Mouse (Mus musculus): Measurements from ENCODE around the gene Prss32. TPM values are rescaled to one million over a fixed set of nuclear protein-coding genes. Genes with fewer than 3 reads are reported as not detected.

The Prss32 gene
- polyA plus RNA-seq, 1 experiment from 2014 or later: 13.6 TPM

DNA sequence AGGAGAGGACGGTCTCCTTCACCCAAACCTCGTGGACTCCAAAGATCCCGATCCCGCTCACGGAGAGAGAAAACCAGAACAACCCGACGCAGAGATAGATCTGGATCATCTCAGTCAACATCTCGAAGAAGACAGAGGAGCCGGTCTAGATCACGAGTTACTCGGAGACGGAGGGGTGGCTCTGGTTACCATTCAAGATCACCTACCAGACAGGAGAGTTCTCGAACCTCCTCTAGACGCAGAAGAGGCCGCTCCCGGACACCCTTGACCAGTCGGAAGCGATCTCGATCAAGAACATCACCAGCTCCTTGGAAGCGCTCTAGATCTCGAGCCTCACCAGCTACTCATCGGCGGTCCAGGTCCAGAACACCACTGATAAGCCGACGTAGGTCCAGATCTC lies 24.4 kb upstream of the Prss32 start:
- ATAC-seq (ENCODE audit: low FRiP score, low TSS enrichment): no peak
- WGBS: 98% methylated on average over 25 of the region's 25 CpGs
- H3K27ac ChIP-seq (replicated peaks): no peak overlapping the region

DNA sequence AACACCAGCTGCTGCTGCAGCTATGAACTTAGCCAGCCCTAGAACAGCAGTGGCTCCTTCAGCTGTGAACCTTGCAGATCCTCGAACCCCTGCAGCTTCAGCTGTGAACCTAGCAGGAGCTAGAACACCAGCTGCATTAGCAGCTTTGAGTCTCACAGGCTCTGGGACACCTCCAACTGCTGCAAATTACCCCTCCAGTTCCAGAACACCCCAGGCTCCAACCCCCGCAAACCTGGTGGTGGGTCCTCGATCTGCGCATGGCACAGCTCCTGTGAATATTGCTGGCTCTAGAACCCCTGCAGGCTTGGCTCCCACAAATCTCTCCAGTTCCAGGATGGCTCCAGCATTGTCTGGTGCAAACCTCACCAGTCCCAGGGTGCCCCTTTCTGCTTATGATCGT lies 22.9 kb upstream of the Prss32 start:
- H3K9ac ChIP-seq (ENCODE audit: low read length): no peak overlapping the region
- TF ChIP-seq CTCF (IDR thresholded peaks at IDR 0.05; ENCODE audit: low read depth) (no peak), EP300 (optimal IDR thresholded peaks at IDR 0.05) (no peak)
- H3K9me3 ChIP-seq (ENCODE audit: control insufficient read depth, low read length): peaks cover 7% of the 10 kb centered on the region; the same call in 1 of the 2 replicates
- no peak overlapping the region for H3K4me2 ChIP-seq (replicated peaks; ENCODE audit: low read depth)
- H3K27ac ChIP-seq (replicated peaks): no peak overlapping the region
- no peaks in the 10 kb centered on the region for H3K27me3 ChIP-seq (ENCODE audit: control insufficient read depth, insufficient read depth, low read length)
- ATAC-seq (ENCODE audit: low FRiP score, low TSS enrichment) (no peak), DNase-seq (ENCODE audit: low spot score) (no peak)
- H3K4me1 ChIP-seq (replicated peaks; ENCODE audit: control insufficient read depth, insufficient read depth): no peaks in the 10 kb centered on the region
- peaks cover 75% of the 10 kb centered on the region for H3K36me3 ChIP-seq (ENCODE audit: control insufficient read depth, insufficient read depth, low read length)
- H3K4me3 ChIP-seq (ENCODE audit: low read depth, low read length): no peak overlapping the region
- 91% methylated on average over 5 of the region's 5 CpGs for WGBS

More for the DNA sequence above, 24.4 kb upstream of the Prss32 start:
- no peak for DNase-seq (ENCODE audit: low spot score)
- TF ChIP-seq EP300 (optimal IDR thresholded peaks at IDR 0.05) (no peak), CTCF (IDR thresholded peaks at IDR 0.05; ENCODE audit: low read depth) (no peak)
- Histone ChIP-seq H3K9ac (ENCODE audit: low read length) (no peak overlapping the region), H3K4me2 (replicated peaks; ENCODE audit: low read depth) (no peak overlapping the region), H3K9me3 (ENCODE audit: control insufficient read depth, low read length) (peaks cover 7% of the 10 kb centered on the region; the same call in 1 of the 2 replicates), H3K4me3 (ENCODE audit: low read depth, low read length) (no peak overlapping the region), H3K27me3 (ENCODE audit: control insufficient read depth, insufficient read depth, low read length) (no peaks in the 10 kb centered on the region), H3K4me1 (replicated peaks; ENCODE audit: control insufficient read depth, insufficient read depth) (no peaks in the 10 kb centered on the region), H3K36me3 (ENCODE audit: control insufficient read depth, insufficient read depth, low read length) (peaks cover 80% of the 10 kb centered on the region)

DNA sequence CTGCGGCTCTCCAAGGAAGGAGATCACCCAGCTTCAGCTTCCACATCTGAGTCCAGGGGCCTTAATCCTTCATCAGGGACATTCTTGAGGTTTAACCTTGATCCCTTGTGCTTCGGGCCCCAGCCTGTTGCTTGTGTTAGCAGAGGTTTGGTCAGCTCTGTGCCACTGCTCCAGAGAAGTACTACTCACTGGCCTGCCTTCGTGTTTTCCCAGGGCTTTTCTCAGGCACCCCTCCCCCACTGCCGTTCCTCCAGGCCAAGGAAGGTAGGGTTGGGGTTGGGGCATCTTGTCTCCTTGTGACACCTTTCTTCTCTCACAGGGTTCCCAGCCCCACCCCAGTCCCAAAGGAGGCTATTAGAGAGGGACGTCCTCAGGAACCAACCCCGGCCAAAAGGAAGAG lies 21.6 kb upstream of the Prss32 start:
- Histone ChIP-seq H3K4me2 (replicated peaks; ENCODE audit: low read depth) (no peak overlapping the region), H3K27me3 (ENCODE audit: control insufficient read depth, insufficient read depth, low read length) (no peaks in the 10 kb centered on the region), H3K4me1 (replicated peaks; ENCODE audit: control insufficient read depth, insufficient read depth) (no peaks in the 10 kb centered on the region), H3K9me3 (ENCODE audit: control insufficient read depth, low read length) (peaks cover 7% of the 10 kb centered on the region; the same call in 1 of the 2 replicates), H3K36me3 (ENCODE audit: control insufficient read depth, insufficient read depth, low read length) (peaks cover 61% of the 10 kb centered on the region), H3K4me3 (ENCODE audit: low read depth, low read length) (no peak overlapping the region), H3K9ac (ENCODE audit: low read length) (no peak overlapping the region), H3K27ac (replicated peaks) (no peak overlapping the region)
- 61% methylated on average over 6 of the region's 6 CpGs for WGBS
- TF ChIP-seq CTCF (IDR thresholded peaks at IDR 0.05; ENCODE audit: low read depth): no peak
- no peak for TF ChIP-seq EP300 (optimal IDR thresholded peaks at IDR 0.05)
- ATAC-seq (ENCODE audit: low FRiP score, low TSS enrichment) (no peak), DNase-seq (ENCODE audit: low spot score) (no peak)

DNA sequence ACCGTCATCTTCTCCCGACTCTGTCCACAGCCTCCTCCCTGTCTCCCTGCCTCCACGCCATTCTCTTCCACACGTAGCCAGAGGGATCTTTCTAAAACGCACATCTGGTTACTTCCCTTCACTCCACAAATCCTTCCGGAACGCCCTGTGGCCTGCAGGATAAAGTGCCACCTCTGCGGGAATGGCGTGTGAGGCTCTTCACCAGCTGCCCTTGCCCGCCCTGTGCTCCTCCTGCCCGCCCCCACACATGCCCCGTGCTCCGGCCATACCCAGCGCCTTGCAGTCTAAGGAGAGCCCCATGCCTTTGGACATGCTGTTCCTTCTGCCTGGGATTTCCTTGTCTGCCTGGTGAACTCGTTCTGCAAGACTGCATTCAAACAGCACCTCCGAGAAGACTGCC lies 20.6 kb upstream of the Prss32 start:
- H3K36me3 ChIP-seq (ENCODE audit: control insufficient read depth, insufficient read depth, low read length): peaks cover 52% of the 10 kb centered on the region
- H3K9me3 ChIP-seq (ENCODE audit: control insufficient read depth, low read length): peaks cover 7% of the 10 kb centered on the region; the same call in 1 of the 2 replicates
- 74% methylated on average over 16 of the region's 16 CpGs for WGBS
- H3K27ac ChIP-seq (replicated peaks): no peak overlapping the region
- H3K9ac ChIP-seq (ENCODE audit: low read length): no peak overlapping the region
- ATAC-seq (ENCODE audit: low FRiP score, low TSS enrichment) (no peak), DNase-seq (ENCODE audit: low spot score) (no peak)
- no peak overlapping the region for H3K4me3 ChIP-seq (ENCODE audit: low read depth, low read length)
- no peaks in the 10 kb centered on the region for H3K27me3 ChIP-seq (ENCODE audit: control insufficient read depth, insufficient read depth, low read length)
- TF ChIP-seq CTCF (IDR thresholded peaks at IDR 0.05; ENCODE audit: low read depth): no peak
- no peak for TF ChIP-seq EP300 (optimal IDR thresholded peaks at IDR 0.05)
- H3K4me2 ChIP-seq (replicated peaks; ENCODE audit: low read depth): no peak overlapping the region
- H3K4me1 ChIP-seq (replicated peaks; ENCODE audit: control insufficient read depth, insufficient read depth): no peaks in the 10 kb centered on the region; the same call in 1 of the 2 replicates

DNA sequence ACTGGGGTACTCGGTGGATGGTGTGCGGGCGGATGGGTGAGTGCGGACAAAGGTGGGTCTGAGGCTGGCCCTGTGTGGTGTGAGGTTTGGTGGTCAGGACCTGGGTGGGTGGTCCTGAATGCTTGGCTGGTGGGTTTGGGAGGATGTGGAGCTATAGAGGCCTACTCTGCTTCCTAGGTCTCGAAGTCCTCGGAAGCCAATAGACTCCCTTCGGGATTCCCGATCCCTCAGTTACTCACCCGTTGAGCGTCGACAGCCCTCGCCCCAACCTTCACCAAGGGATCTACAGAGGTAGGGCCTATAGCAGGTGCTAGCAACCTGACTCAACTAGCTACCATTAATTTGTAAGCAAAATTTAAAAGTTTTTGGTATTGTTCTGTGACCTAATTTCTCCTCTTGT lies 20.0 kb upstream of the Prss32 start:
- DNase-seq (ENCODE audit: low spot score): no peak
- H3K4me2 ChIP-seq (replicated peaks; ENCODE audit: low read depth): no peak overlapping the region
- H3K9ac ChIP-seq (ENCODE audit: low read length): no peak overlapping the region
- H3K36me3 ChIP-seq (ENCODE audit: control insufficient read depth, insufficient read depth, low read length): peaks cover 46% of the 10 kb centered on the region
- H3K27me3 ChIP-seq (ENCODE audit: control insufficient read depth, insufficient read depth, low read length): no peaks in the 10 kb centered on the region
- ATAC-seq (ENCODE audit: low FRiP score, low TSS enrichment): 0 out of 2 replicates have a peak, but pooled peaks have one; percentile 13
- no peak overlapping the region for H3K27ac ChIP-seq (replicated peaks)
- TF ChIP-seq EP300 (optimal IDR thresholded peaks at IDR 0.05) (no peak), CTCF (IDR thresholded peaks at IDR 0.05; ENCODE audit: low read depth) (no peak)
- no peaks in the 10 kb centered on the region; the same call in 1 of the 2 replicates for H3K4me1 ChIP-seq (replicated peaks; ENCODE audit: control insufficient read depth, insufficient read depth)
- no peak overlapping the region for H3K4me3 ChIP-seq (ENCODE audit: low read depth, low read length)
- 88% methylated on average over 12 of the region's 12 CpGs for WGBS
- H3K9me3 ChIP-seq (ENCODE audit: control insufficient read depth, low read length): peaks cover 6% of the 10 kb centered on the region; the same call in 1 of the 2 replicates

DNA sequence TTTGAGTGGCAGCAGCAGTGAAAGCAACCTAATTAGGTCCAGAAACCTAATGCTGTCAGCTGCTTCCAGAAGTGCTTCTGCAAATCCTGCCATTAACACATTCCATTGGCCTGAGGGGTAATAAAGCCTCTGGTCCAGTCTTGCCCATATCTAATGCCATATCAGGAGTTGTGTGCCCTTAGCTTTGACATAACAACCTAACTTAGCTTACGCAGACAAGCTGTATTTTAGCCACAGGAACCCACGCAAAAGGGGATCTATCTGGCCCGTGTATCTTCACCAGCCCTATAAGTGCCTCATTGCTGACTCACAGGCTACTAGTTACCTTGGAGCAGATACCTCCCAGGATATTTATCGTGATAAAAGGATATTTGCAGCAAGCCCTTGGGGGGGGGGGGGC lies 18.1 kb upstream of the Prss32 start:
- H3K27ac ChIP-seq (replicated peaks): no peak overlapping the region
- H3K9me3 ChIP-seq (ENCODE audit: control insufficient read depth, low read length): no peaks in the 10 kb centered on the region
- H3K4me1 ChIP-seq (replicated peaks; ENCODE audit: control insufficient read depth, insufficient read depth): no peaks in the 10 kb centered on the region; the same call in 1 of the 2 replicates
- TF ChIP-seq EP300 (optimal IDR thresholded peaks at IDR 0.05) (no peak), CTCF (IDR thresholded peaks at IDR 0.05; ENCODE audit: low read depth) (no peak)
- peaks cover 27% of the 10 kb centered on the region for H3K36me3 ChIP-seq (ENCODE audit: control insufficient read depth, insufficient read depth, low read length)
- H3K4me3 ChIP-seq (ENCODE audit: low read depth, low read length): no peak overlapping the region
- no peak overlapping the region for H3K4me2 ChIP-seq (replicated peaks; ENCODE audit: low read depth)
- H3K27me3 ChIP-seq (ENCODE audit: control insufficient read depth, insufficient read depth, low read length): no peaks in the 10 kb centered on the region
- 84% methylated on average over 4 of the region's 4 CpGs for WGBS
- no peak overlapping the region for H3K9ac ChIP-seq (ENCODE audit: low read length)
- DNase-seq (ENCODE audit: low spot score) (no peak), ATAC-seq (ENCODE audit: low FRiP score, low TSS enrichment) (no peak)

Data from stomach, postnatal 0 days (tissue).